Comparison of ENCODE assay signal across 10 mouse cellular contexts in genomic region chr5:103658921-103659320, GRCm38 (mm10). TPM values are rescaled to one million over a fixed set of nuclear protein-coding genes. Genes with fewer than 3 reads are reported as not detected.
DNase-seq lines count a peak whose midpoint lies in the region; ATAC-seq and TF ChIP-seq lines count a peak whose summit lies in the region.
"Had no signal": no experiment of that assay in that cellular context is flagged by ENCODE, and none has a peak within 500 bp of the region (broad histone marks: within the 10 kb centered on the region; RNA-seq: fewer than 3 reads in every experiment).

No protein-coding gene starts in this region.

- TF ChIP-seq CTCF in kidney, adult 2 months (conservative IDR thresholded peaks at IDR 0.05; ENCODE audit: insufficient read depth, insufficient read length, low read depth, low read length): no peak
- peak; percentile 11 for TF ChIP-seq CTCF in ES-Bruce4 (IDR thresholded peaks at IDR 0.05; ENCODE audit: low read depth, low read length)

- no peak for TF ChIP-seq EP300 in ES-Bruce4 (IDR thresholded peaks at IDR 0.05; ENCODE audit: insufficient read depth, low read depth, low read length)

- DNase-seq in kidney, postnatal 10 days: peak; percentile 37
- no peak for DNase-seq in kidney, adult 2 months
- DNase-seq in 416B (ENCODE audit: low read depth): peak; percentile 43
- DNase-seq in Muller cell, postnatal 12 days (ENCODE audit: inconsistent ontology term): no peak

- no peaks in the 10 kb centered on the region for H3K36me3 ChIP-seq in kidney, adult 2 months (ENCODE audit: control insufficient read depth, insufficient read depth, low read length)
- no peaks in the 10 kb centered on the region for H3K36me3 ChIP-seq in ES-Bruce4 (ENCODE audit: control insufficient read depth, insufficient read depth, low read length, poor library complexity, severe bottlenecking)

- 61% methylated on average over 5 of the region's 5 CpGs for WGBS in kidney, adult 2 months

- ATAC-seq in granulocyte monocyte progenitor cell, adult 5-6 weeks (replicated peaks; ENCODE audit: poor library complexity, severe bottlenecking): 0 out of 2 replicates have a peak, but pooled peaks have one; percentile 10
- ATAC-seq in inflammation-experienced regulatory T-cells, adult 6 months: no peak

- H3K4me3 ChIP-seq in kidney, adult 2 months (ENCODE audit: insufficient read depth, low read depth, low read length): no peak overlapping the region
- no peak overlapping the region for H3K4me3 ChIP-seq in ES-Bruce4 (ENCODE audit: low read depth, low read length)

- no peaks in the 10 kb centered on the region for H3K4me1 ChIP-seq in kidney, adult 2 months (ENCODE audit: control insufficient read depth, insufficient read depth, low read length)
- no peaks in the 10 kb centered on the region for H3K4me1 ChIP-seq in ES-Bruce4 (ENCODE audit: control insufficient read depth, insufficient read depth, low read length)

- H3K9me3 ChIP-seq in ES-Bruce4 (replicated peaks; ENCODE audit: control insufficient read depth, insufficient read depth, low read length, poor library complexity, severe bottlenecking): no peaks in the 10 kb centered on the region

- no peaks in the 10 kb centered on the region for H3K27me3 ChIP-seq in kidney, adult 2 months (replicated peaks; ENCODE audit: control insufficient read depth, insufficient read depth, low read length)
- no peaks in the 10 kb centered on the region for H3K27me3 ChIP-seq in ES-Bruce4 (ENCODE audit: control insufficient read depth, insufficient read depth, low read length, poor library complexity, severe bottlenecking)

- no peak overlapping the region for H3K9ac ChIP-seq in ES-Bruce4 (ENCODE audit: low read depth, poor library complexity, severe bottlenecking)

- no peak for TF ChIP-seq POLR2A in kidney, adult 2 months (IDR thresholded peaks at IDR 0.05; ENCODE audit: low read depth, low read length)
- TF ChIP-seq POLR2A in ES-Bruce4 (IDR thresholded peaks at IDR 0.05; ENCODE audit: insufficient read depth, low read length): no peak

- H3K27ac ChIP-seq in kidney, adult 2 months (ENCODE audit: insufficient read depth, low read depth, low read length): no peak overlapping the region
- H3K27ac ChIP-seq in ES-Bruce4 (ENCODE audit: insufficient read depth, low read length): no peak overlapping the region

RNA-seq across cellular contexts. Expression of gene 1700016H13Rik, which starts 3.1 kb away (rescaled TPM):
- polyA plus RNA-seq in kidney, adult 2 months (2012; rRNA removed): 0.15 TPM in 1 of 2 replicates, not detected in the other
- polyA plus RNA-seq in ES-Bruce4 (2011; ENCODE audit: insufficient read depth, insufficient read length, low read depth, missing spikeins): 0.46 TPM in 1 of 2 replicates, not detected in the other
- total RNA-seq in granulocyte monocyte progenitor cell, adult 5-6 weeks (2014; fragmentation: Nextera tagmentation): not detected in 2 replicates
- total RNA-seq in granulocyte monocyte progenitor cell, adult 5-6 weeks (2017): 0.93 TPM in 1 of 2 replicates, not detected in the other
- not detected for polyA plus RNA-seq in inflammation-experienced regulatory T-cells, adult 6 months (2017; shearing (Covaris generic))
- total RNA-seq: adrenal gland, adult 18-20 months had no signal
- polyA plus RNA-seq: liver, embryonic 16.5 days; neural tube, embryonic 14.5 days had no signal

RNA-seq across cellular contexts. Expression of gene Slc10a6, which starts 29.7 kb away (rescaled TPM):
- polyA plus RNA-seq in kidney, adult 2 months (2012; rRNA removed): 0.80 and 0.88 TPM in 2 replicates
- polyA plus RNA-seq in ES-Bruce4 (2011; ENCODE audit: insufficient read depth, insufficient read length, low read depth, missing spikeins): not detected in 2 replicates
- not detected in 2 replicates for total RNA-seq in granulocyte monocyte progenitor cell, adult 5-6 weeks (2014; fragmentation: Nextera tagmentation)
- total RNA-seq in granulocyte monocyte progenitor cell, adult 5-6 weeks (2017): not detected in 2 replicates
- polyA plus RNA-seq in inflammation-experienced regulatory T-cells, adult 6 months (2017; shearing (Covaris generic)): under 1 TPM in 1 of 3 experiments, not detected in 2; 0.26 TPM
- polyA plus RNA-seq: liver, embryonic 16.5 days had no signal

RNA-seq across cellular contexts. Expression of gene Aff1, which starts 33.3 kb away (rescaled TPM):
- 13.2 and 16.8 TPM in 2 replicates for polyA plus RNA-seq in kidney, adult 2 months (2012; rRNA removed)
- polyA plus RNA-seq in ES-Bruce4 (2011; ENCODE audit: insufficient read depth, insufficient read length, low read depth, missing spikeins): 23.3 and 26.4 TPM in 2 replicates
- 93.5 and 127 TPM in 2 replicates for total RNA-seq in granulocyte monocyte progenitor cell, adult 5-6 weeks (2014; fragmentation: Nextera tagmentation)
- 36.1 and 37.4 TPM in 2 replicates for total RNA-seq in granulocyte monocyte progenitor cell, adult 5-6 weeks (2017)
- 10 to 100 TPM in 2 of 3 experiments, 1 to 10 TPM in 1; 5.7 to 17.9 (median 12.0) TPM for polyA plus RNA-seq in inflammation-experienced regulatory T-cells, adult 6 months (2017; shearing (Covaris generic))

Comparison
In these comparisons a context has a peak if more than half of its experiments do, and no peak if none do; other contexts are left out.
1. DNase-seq: peak in kidney, postnatal 10 days (single experiment) and 416B (single experiment); none in kidney, adult 2 months (single experiment) and Muller cell, postnatal 12 days (single experiment).